Mouse (Mus musculus): ENCODE results near the gene Smc3. TPM values are rescaled to one million over a fixed set of nuclear protein-coding genes. Genes with fewer than 3 reads are reported as not detected.

Gene Smc3
- 39.2 and 43.3 TPM in 2 replicates for total RNA-seq (2021)
- long read RNA-seq, full-length matches to known transcripts: 24 of 43 reads
- long read RNA-seq, partial matches to known transcripts: 17 of 43 reads
- long read RNA-seq, other reads (novel, unspliced or antisense): 2 of 43 reads

GRCm38 (mm10) chr19:53599757-53600539 is at the start of gene Smc3:
Gene Smc3 (plus strand): TSS chr19:53600398.
- peak; percentile 99 for DNase-seq

GRCm38 (mm10) chr19:53550972-53551371 is 49.2 kb upstream of the Smc3 start:
- no peak for DNase-seq

GRCm38 (mm10) chr19:53552216-53552786 is 47.9 kb upstream of the Smc3 start:
- DNase-seq: no peak

GRCm38 (mm10) chr19:53552795-53553194 is 47.4 kb upstream of the Smc3 start:
- DNase-seq: no peak

- DNase-seq: no peak
These were observed 45.8 kb upstream of the Smc3 start for GRCm38 (mm10) chr19:53554402-53554801.

- no peak for DNase-seq
These were observed 45.1 kb upstream of the Smc3 start for GRCm38 (mm10) chr19:53554981-53555616.

- DNase-seq: no peak
These were observed 43.4 kb upstream of the Smc3 start for GRCm38 (mm10) chr19:53556841-53557240.

- peak; percentile 7 for DNase-seq
These were observed 42.8 kb upstream of the Smc3 start for GRCm38 (mm10) chr19:53557267-53557936.

GRCm38 (mm10) chr19:53560436-53560835 is 39.8 kb upstream of the Smc3 start:
- DNase-seq: no peak

- DNase-seq: peak; percentile 29
These were observed 36.0 kb upstream of the Smc3 start for GRCm38 (mm10) chr19:53564174-53564573.

- no peak for DNase-seq
These were observed 34.5 kb upstream of the Smc3 start for GRCm38 (mm10) chr19:53565565-53566277.

- no peak for DNase-seq
These were observed 32.3 kb upstream of the Smc3 start for GRCm38 (mm10) chr19:53567864-53568263.

- DNase-seq: no peak
These were observed 31.6 kb upstream of the Smc3 start for GRCm38 (mm10) chr19:53568553-53568952.

- no peak for DNase-seq
These were observed 29.1 kb upstream of the Smc3 start for GRCm38 (mm10) chr19:53571056-53571455.

GRCm38 (mm10) chr19:53571501-53572428 is 28.4 kb upstream of the Smc3 start:
- no peak for DNase-seq

- no peak for DNase-seq
These were observed 27.6 kb upstream of the Smc3 start for GRCm38 (mm10) chr19:53572607-53573006.

- DNase-seq: no peak
These were observed 27.0 kb upstream of the Smc3 start for GRCm38 (mm10) chr19:53573151-53573550.

- DNase-seq: no peak
These were observed 26.1 kb upstream of the Smc3 start for GRCm38 (mm10) chr19:53574131-53574530.

GRCm38 (mm10) chr19:53574546-53574945 is 25.7 kb upstream of the Smc3 start:
- no peak for DNase-seq

GRCm38 (mm10) chr19:53575296-53576010 is 24.7 kb upstream of the Smc3 start:
- no peak for DNase-seq

Data from adrenal gland, postnatal 25 days (tissue).